Mouse (Mus musculus) kidney, embryonic 15.5 days (tissue): ENCODE data around the gene Rcor2. TPM values are rescaled to one million over a fixed set of nuclear protein-coding genes. Genes with fewer than 3 reads are reported as not detected.

Source experiments
- ATAC-seq: fragments of 200-750 bp; cut with Nextera tagmentation; replicated peaks from 2 replicates; pipeline ENCODE4 v1.8.0; 2017; ENCODE audit warnings: moderate TSS enrichment; ENCODE audit not compliant: low FRiP score
- H3K27ac ChIP-seq: fragments of 300-500 bp; sonication (generic); 2 replicates; pipeline ENCODE4 v1.5.1; 2015; ENCODE audit warnings: mild to moderate bottlenecking, inconsistent platforms
- H3K27me3 ChIP-seq: fragments of 300-500 bp; sonication (generic); 2 replicates; pipeline ENCODE4 v1.6.1; 2015; ENCODE audit warnings: inconsistent platforms
- H3K36me3 ChIP-seq: fragments of 300-500 bp; sonication (generic); 2 replicates; pipeline ENCODE4 v1.6.1; 2015; ENCODE audit warnings: inconsistent platforms
- H3K4me1 ChIP-seq: fragments of 300-500 bp; sonication (generic); 2 replicates; pipeline ENCODE4 v1.6.1; 2015; ENCODE audit warnings: inconsistent platforms
- H3K4me2 ChIP-seq: fragments of 300-500 bp; sonication (generic); 2 replicates; pipeline ENCODE4 v1.6.1; 2015; ENCODE audit warnings: moderate library complexity, mild to moderate bottlenecking, inconsistent platforms
- H3K4me3 ChIP-seq: fragments of 300-500 bp; sonication (generic); replicated peaks from 2 replicates; pipeline ENCODE4 v1.5.1; 2015; ENCODE audit warnings: mild to moderate bottlenecking, inconsistent platforms
- H3K9ac ChIP-seq: fragments of 300-500 bp; sonication (generic); 2 replicates; pipeline ENCODE4 v1.6.1; 2015; ENCODE audit warnings: mild to moderate bottlenecking, inconsistent platforms
- H3K9me3 ChIP-seq: fragments of 300-500 bp; sonication (generic); replicated peaks from 2 replicates; pipeline ENCODE4 v1.6.1; 2016; ENCODE audit warnings: inconsistent platforms
- WGBS: fragments of 180-500 bp; shearing (Covaris S2); methylation state at CpG from one replicate; pipeline ENCODE4 v1.1.7; 2015; ENCODE audit warnings: mixed read lengths; 5-methylcytosine and 5-hydroxymethylcytosine counted together
- polyA plus RNA-seq: library from polyadenylated mRNA; unstranded; fragments of >200 nt; fragmentation: Nextera tagmentation; extraction: Ambion mirVana; gene quantifications from 2 replicates; pipeline ENCODE4 v1.2.1, GENCODE M21; 2015

Gene Rcor2
- polyA plus RNA-seq: 15.9 and 16.0 TPM in 2 replicates

GRCm38 (mm10) chr19:7267091-7267741 lies at the start of gene Rcor2:
Rcor2 (plus strand) TSS chr19:7267325.
- ATAC-seq: peak; percentile 53
- WGBS: 3% methylated on average over 28 of the region's 28 CpGs

GRCm38 (mm10) chr19:7217926-7218267 lies 49.2 kb upstream of the Rcor2 start:
- peaks cover 39% of the 10 kb centered on the region for H3K4me1 ChIP-seq
- H3K9ac ChIP-seq: peak overlapping the region; percentile 39; the same call in 1 of the 2 replicates
- WGBS: 9% methylated on average over 6 of the region's 6 CpGs
- H3K27me3 ChIP-seq: no peaks in the 10 kb centered on the region
- ATAC-seq: peak; percentile 10; the same call in 1 of the 2 replicates
- H3K4me3 ChIP-seq: peak overlapping the region; percentile 73
- 0 out of 2 replicates have a peak overlapping the region, but pooled peaks have one; percentile 0 for H3K27ac ChIP-seq
- H3K9me3 ChIP-seq: no peaks in the 10 kb centered on the region
- H3K36me3 ChIP-seq: peaks cover 27% of the 10 kb centered on the region
- H3K4me2 ChIP-seq: peak overlapping the region; percentile 84

More at GRCm38 (mm10) chr19:7267091-7267741, at the start of gene Rcor2:
- Histone ChIP-seq H3K4me2 (peak within 1 kb of the TSS; percentile 95), H3K27ac (peak within 1 kb of the TSS; percentile 90), H3K27me3 (no peaks in the 10 kb centered on the region), H3K4me1 (peaks cover 62% of the 10 kb centered on the region), H3K4me3 (peak within 1 kb of the TSS; percentile 78), H3K9ac (peak within 1 kb of the TSS; percentile 82), H3K36me3 (peaks cover 19% of the 10 kb centered on the region), H3K9me3 (no peaks in the 10 kb centered on the region)

GRCm38 (mm10) chr19:7218753-7219152 lies 48.4 kb upstream of the Rcor2 start:
- H3K27ac ChIP-seq: no peak overlapping the region
- H3K9me3 ChIP-seq: no peaks in the 10 kb centered on the region
- WGBS: 94% methylated on average over 5 of the region's 5 CpGs
- H3K4me2 ChIP-seq: no peak overlapping the region
- H3K4me1 ChIP-seq: peaks cover 39% of the 10 kb centered on the region
- peaks cover 19% of the 10 kb centered on the region for H3K36me3 ChIP-seq
- no peak overlapping the region for H3K4me3 ChIP-seq
- ATAC-seq: no peak
- H3K9ac ChIP-seq: no peak overlapping the region
- no peaks in the 10 kb centered on the region for H3K27me3 ChIP-seq

- H3K4me1 ChIP-seq: peaks cover 11% of the 10 kb centered on the region
- H3K36me3 ChIP-seq: peaks cover 18% of the 10 kb centered on the region
- no peak overlapping the region for H3K4me2 ChIP-seq
- WGBS: 89% methylated on average over 6 of the region's 6 CpGs
- no peaks in the 10 kb centered on the region for H3K9me3 ChIP-seq
- no peak overlapping the region for H3K4me3 ChIP-seq
- ATAC-seq: no peak
- no peak overlapping the region for H3K27ac ChIP-seq
- H3K9ac ChIP-seq: no peak overlapping the region
- no peaks in the 10 kb centered on the region for H3K27me3 ChIP-seq
These were observed 44.9 kb upstream of the Rcor2 start for GRCm38 (mm10) chr19:7222196-7222595.

- H3K27ac ChIP-seq: no peak overlapping the region
- H3K9me3 ChIP-seq: no peaks in the 10 kb centered on the region
- 0 out of 2 replicates have a peak, but pooled peaks cover 4% of the 10 kb centered on the region for H3K4me1 ChIP-seq
- ATAC-seq: no peak
- no peak overlapping the region for H3K9ac ChIP-seq
- H3K36me3 ChIP-seq: peaks cover 31% of the 10 kb centered on the region
- H3K4me3 ChIP-seq: no peak overlapping the region
- H3K27me3 ChIP-seq: no peaks in the 10 kb centered on the region
- H3K4me2 ChIP-seq: no peak overlapping the region
These were observed 43.6 kb upstream of the Rcor2 start for GRCm38 (mm10) chr19:7223488-7223887.

- ATAC-seq: no peak
- WGBS: 88% methylated on average over 3 of the region's 3 CpGs
- H3K4me3 ChIP-seq: no peak overlapping the region
- H3K27ac ChIP-seq: no peak overlapping the region
- H3K9ac ChIP-seq: no peak overlapping the region
- 0 out of 2 replicates have a peak, but pooled peaks cover 2% of the 10 kb centered on the region for H3K4me1 ChIP-seq
- no peaks in the 10 kb centered on the region for H3K9me3 ChIP-seq
- no peak overlapping the region for H3K4me2 ChIP-seq
- peaks cover 38% of the 10 kb centered on the region for H3K36me3 ChIP-seq
- H3K27me3 ChIP-seq: no peaks in the 10 kb centered on the region
These were observed 42.9 kb upstream of the Rcor2 start for GRCm38 (mm10) chr19:7224253-7224652.

- 78% methylated on average over 9 of the region's 9 CpGs for WGBS
- Histone ChIP-seq H3K9me3 (no peaks in the 10 kb centered on the region), H3K27ac (no peak overlapping the region), H3K4me2 (no peak overlapping the region), H3K4me3 (no peak overlapping the region), H3K4me1 (0 out of 2 replicates have a peak, but pooled peaks cover 2% of the 10 kb centered on the region), H3K27me3 (no peaks in the 10 kb centered on the region), H3K9ac (no peak overlapping the region), H3K36me3 (peaks cover 48% of the 10 kb centered on the region)
- no peak for ATAC-seq
These were observed 41.9 kb upstream of the Rcor2 start for GRCm38 (mm10) chr19:7225096-7225690.

GRCm38 (mm10) chr19:7226511-7226914 lies 40.6 kb upstream of the Rcor2 start:
- H3K27ac ChIP-seq: no peak overlapping the region
- H3K27me3 ChIP-seq: no peaks in the 10 kb centered on the region
- no peak overlapping the region for H3K9ac ChIP-seq
- H3K4me3 ChIP-seq: no peak overlapping the region
- 0 out of 2 replicates have a peak, but pooled peaks cover 2% of the 10 kb centered on the region for H3K4me1 ChIP-seq
- no peaks in the 10 kb centered on the region for H3K9me3 ChIP-seq
- no peak overlapping the region for H3K4me2 ChIP-seq
- H3K36me3 ChIP-seq: peaks cover 61% of the 10 kb centered on the region
- 83% methylated on average over 6 of the region's 6 CpGs for WGBS
- no peak for ATAC-seq

GRCm38 (mm10) chr19:7234537-7235221 lies 32.4 kb upstream of the Rcor2 start:
- Histone ChIP-seq H3K36me3 (peaks cover 66% of the 10 kb centered on the region), H3K4me1 (peaks cover 25% of the 10 kb centered on the region), H3K27ac (no peak overlapping the region), H3K9me3 (no peaks in the 10 kb centered on the region), H3K4me3 (no peak overlapping the region), H3K4me2 (no peak overlapping the region), H3K9ac (no peak overlapping the region), H3K27me3 (no peaks in the 10 kb centered on the region)
- WGBS: 60% methylated on average over 8 of the region's 8 CpGs
- peak; percentile 64 for ATAC-seq

- Histone ChIP-seq H3K9ac (no peak overlapping the region), H3K9me3 (no peaks in the 10 kb centered on the region), H3K36me3 (peaks cover 59% of the 10 kb centered on the region), H3K4me1 (peaks cover 32% of the 10 kb centered on the region), H3K4me2 (no peak overlapping the region), H3K27me3 (no peaks in the 10 kb centered on the region), H3K27ac (no peak overlapping the region), H3K4me3 (no peak overlapping the region)
- no peak for ATAC-seq
- 94% methylated on average over 9 of the region's 9 CpGs for WGBS
These were observed 31.7 kb upstream of the Rcor2 start for GRCm38 (mm10) chr19:7235461-7235860.

- H3K27me3 ChIP-seq: no peaks in the 10 kb centered on the region
- H3K36me3 ChIP-seq: peaks cover 53% of the 10 kb centered on the region
- ATAC-seq: no peak
- no peak overlapping the region for H3K4me2 ChIP-seq
- peaks cover 33% of the 10 kb centered on the region for H3K4me1 ChIP-seq
- 76% methylated on average over 2 of the region's 2 CpGs for WGBS
- H3K27ac ChIP-seq: no peak overlapping the region
- no peak overlapping the region for H3K4me3 ChIP-seq
- H3K9ac ChIP-seq: 0 out of 2 replicates have a peak overlapping the region, but pooled peaks have one; percentile 14
- H3K9me3 ChIP-seq: no peaks in the 10 kb centered on the region
These were observed 31.1 kb upstream of the Rcor2 start for GRCm38 (mm10) chr19:7236011-7236410.

- no peak for ATAC-seq
- H3K4me2 ChIP-seq: no peak overlapping the region
- 83% methylated on average over 4 of the region's 4 CpGs for WGBS
- H3K36me3 ChIP-seq: peaks cover 46% of the 10 kb centered on the region
- H3K4me1 ChIP-seq: peaks cover 39% of the 10 kb centered on the region
- H3K27ac ChIP-seq: no peak overlapping the region
- no peak overlapping the region for H3K9ac ChIP-seq
- H3K9me3 ChIP-seq: no peaks in the 10 kb centered on the region
- H3K4me3 ChIP-seq: no peak overlapping the region
- H3K27me3 ChIP-seq: no peaks in the 10 kb centered on the region
These were observed 30.4 kb upstream of the Rcor2 start for GRCm38 (mm10) chr19:7236742-7237141.
